Mouse (Mus musculus) intestine, postnatal 0 days (tissue): Measurements from ENCODE around the gene Luc7l3. TPM values are rescaled to one million over a fixed set of nuclear protein-coding genes. Genes with fewer than 3 reads are reported as not detected.
A peak's percentile ranks its signal among the peaks of the same experiment; 100 is the strongest.

ENCODE experiments used
- ATAC-seq: fragments of 200-750 bp; cut with Nextera tagmentation; 2 replicates; pipeline ENCODE4 v1.8.0; 2017; ENCODE audit warnings: mild to moderate bottlenecking, moderate TSS enrichment, moderate library complexity
- H3K27ac ChIP-seq: fragments of 300-500 bp; sonication (generic); 2 replicates; pipeline ENCODE4 v1.5.1; 2014; ENCODE audit warnings: mild to moderate bottlenecking, low read depth, low read length, moderate library complexity
- H3K27me3 ChIP-seq: fragments of 300-500 bp; sonication (generic); replicated peaks from 2 replicates; pipeline ENCODE4 v1.6.1; 2014; ENCODE audit warnings: low read length, mixed read lengths; ENCODE audit not compliant: control insufficient read depth, insufficient read depth
- H3K36me3 ChIP-seq: fragments of 300-500 bp; sonication (generic); 2 replicates; pipeline ENCODE4 v1.6.1; 2014; ENCODE audit warnings: mild to moderate bottlenecking, moderate library complexity; ENCODE audit not compliant: control insufficient read depth, insufficient read depth
- H3K4me1 ChIP-seq: fragments of 300-500 bp; sonication (generic); replicated peaks from 2 replicates; pipeline ENCODE4 v1.6.1; 2014; ENCODE audit warnings: antibody characterized with exemption, low read length, mixed read lengths; ENCODE audit not compliant: control insufficient read depth, insufficient read depth
- H3K4me2 ChIP-seq: fragments of 300-500 bp; sonication (generic); replicated peaks from 2 replicates; pipeline ENCODE4 v1.6.1; 2014; ENCODE audit warnings: low read depth, mild to moderate bottlenecking, moderate library complexity
- H3K4me3 ChIP-seq: fragments of 300-500 bp; sonication (generic); 2 replicates; pipeline ENCODE4 v1.5.1; 2014; ENCODE audit warnings: low read depth, low read length
- H3K9ac ChIP-seq: fragments of 300-500 bp; sonication (generic); 2 replicates; pipeline ENCODE4 v1.6.1; 2014; ENCODE audit warnings: mild to moderate bottlenecking, low read depth, low read length
- H3K9me3 ChIP-seq: fragments of 300-500 bp; sonication (generic); 2 replicates; pipeline ENCODE4 v1.6.1; 2016; ENCODE audit warnings: mixed run types; ENCODE audit not compliant: control insufficient read depth
- CTCF ChIP-seq: sonication (generic); IDR thresholded peaks from 2 replicates; pipeline ENCODE4 v1.5.1; 2016; ENCODE audit warnings: low read depth, mild to moderate bottlenecking, control low read depth, antibody characterized with exemption, moderate library complexity
- WGBS: fragments of 180-500 bp; shearing (Covaris S2); extraction: QIAGEN DNeasy Blood & Tissue Kit; methylation state at CpG from one replicate; pipeline ENCODE4 v1.1.7; 2014; 5-methylcytosine and 5-hydroxymethylcytosine counted together
- polyA plus RNA-seq: library from polyadenylated mRNA; unstranded; fragments of >200 nt; fragmentation: Nextera tagmentation; extraction: Ambion mirVana; gene quantifications from 2 replicates; pipeline ENCODE4 v1.2.1, GENCODE M21; 2015

The Luc7l3 gene
- polyA plus RNA-seq, 1 experiment from 2014 or later: 52.4 TPM

GRCm38 (mm10) chr11:94276869-94277337, 44.9 kb downstream of the Luc7l3 start:
- WGBS: 8% methylated on average over 20 of the region's 20 CpGs
- no peaks in the 10 kb centered on the region for H3K9me3 ChIP-seq
- peak overlapping the region; percentile 67 for H3K4me2 ChIP-seq
- no peaks in the 10 kb centered on the region for H3K36me3 ChIP-seq
- H3K27ac ChIP-seq: no peak overlapping the region
- peak overlapping the region; percentile 35; the same call in 1 of the 2 replicates for H3K9ac ChIP-seq
- peak; percentile 99 for TF ChIP-seq CTCF
- H3K4me1 ChIP-seq: 0 out of 2 replicates have a peak, but pooled peaks cover 7% of the 10 kb centered on the region
- no peaks in the 10 kb centered on the region for H3K27me3 ChIP-seq
- ATAC-seq: no peak
- H3K4me3 ChIP-seq: peak overlapping the region; percentile 22

- no peaks in the 10 kb centered on the region for H3K27me3 ChIP-seq
- 86% methylated on average over 2 of the region's 2 CpGs for WGBS
- H3K27ac ChIP-seq: 0 out of 2 replicates have a peak overlapping the region, but pooled peaks have one; percentile 5
- H3K4me2 ChIP-seq: no peak overlapping the region
- no peaks in the 10 kb centered on the region for H3K9me3 ChIP-seq
- ATAC-seq: no peak
- no peak overlapping the region for H3K4me3 ChIP-seq
- no peak for TF ChIP-seq CTCF
- no peaks in the 10 kb centered on the region for H3K36me3 ChIP-seq
- no peak overlapping the region for H3K9ac ChIP-seq
- 0 out of 2 replicates have a peak, but pooled peaks cover 7% of the 10 kb centered on the region for H3K4me1 ChIP-seq
Measured at GRCm38 (mm10) chr11:94275686-94276085, 46.1 kb downstream of the Luc7l3 start.

- Histone ChIP-seq H3K4me2 (no peak overlapping the region), H3K9ac (no peak overlapping the region), H3K9me3 (no peaks in the 10 kb centered on the region), H3K27me3 (no peaks in the 10 kb centered on the region), H3K27ac (peak overlapping the region; percentile 94; the same call in 1 of the 2 replicates), H3K4me3 (no peak overlapping the region), H3K4me1 (0 out of 2 replicates have a peak, but pooled peaks cover 7% of the 10 kb centered on the region), H3K36me3 (no peaks in the 10 kb centered on the region)
- 68% methylated on average over 7 of the region's 7 CpGs for WGBS
- no peak for ATAC-seq
- TF ChIP-seq CTCF: no peak
Measured at GRCm38 (mm10) chr11:94275226-94275625, 46.6 kb downstream of the Luc7l3 start.

GRCm38 (mm10) chr11:94274206-94274867, 47.5 kb downstream of the Luc7l3 start:
- TF ChIP-seq CTCF: no peak
- Histone ChIP-seq H3K36me3 (no peaks in the 10 kb centered on the region), H3K4me2 (no peak overlapping the region), H3K27me3 (no peaks in the 10 kb centered on the region), H3K27ac (peak overlapping the region; percentile 94), H3K9ac (peak overlapping the region; percentile 4; the same call in 1 of the 2 replicates), H3K4me1 (0 out of 2 replicates have a peak, but pooled peaks cover 7% of the 10 kb centered on the region), H3K9me3 (no peaks in the 10 kb centered on the region), H3K4me3 (no peak overlapping the region)
- ATAC-seq: peak; percentile 79
- WGBS: 49% methylated on average over 10 of the region's 10 CpGs

- 67% methylated on average over 21 of the region's 21 CpGs for WGBS
- peak; percentile 64 for ATAC-seq
Measured at GRCm38 (mm10) chr11:94272960-94273927, 48.5 kb downstream of the Luc7l3 start.

GRCm38 (mm10) chr11:94271015-94271414, 50.8 kb downstream of the Luc7l3 start:
- no peaks in the 10 kb centered on the region for H3K36me3 ChIP-seq
- WGBS: 93% methylated on average over 2 of the region's 2 CpGs
- no peak for ATAC-seq
- no peaks in the 10 kb centered on the region for H3K9me3 ChIP-seq
- no peak overlapping the region for H3K4me2 ChIP-seq
- H3K27me3 ChIP-seq: no peaks in the 10 kb centered on the region
- H3K4me1 ChIP-seq: 0 out of 2 replicates have a peak, but pooled peaks cover 3% of the 10 kb centered on the region
- no peak overlapping the region for H3K9ac ChIP-seq
- no peak overlapping the region for H3K4me3 ChIP-seq
- no peak overlapping the region for H3K27ac ChIP-seq
- no peak for TF ChIP-seq CTCF

More at GRCm38 (mm10) chr11:94272960-94273927, 48.5 kb downstream of the Luc7l3 start:
- H3K4me1 ChIP-seq: 0 out of 2 replicates have a peak, but pooled peaks cover 7% of the 10 kb centered on the region
- no peak overlapping the region for H3K4me3 ChIP-seq
- H3K27me3 ChIP-seq: no peaks in the 10 kb centered on the region
- no peak overlapping the region for H3K4me2 ChIP-seq
- H3K9ac ChIP-seq: no peak overlapping the region
- no peaks in the 10 kb centered on the region for H3K36me3 ChIP-seq
- no peak for TF ChIP-seq CTCF
- H3K9me3 ChIP-seq: no peaks in the 10 kb centered on the region
- peak overlapping the region; percentile 94 for H3K27ac ChIP-seq
